Mouse (Mus musculus) erythroblast, adult 5-6 weeks (primary cell): ENCODE measurements around the gene Prdx2. TPM values are rescaled to one million over a fixed set of nuclear protein-coding genes. Genes with fewer than 3 reads are reported as not detected.

ENCODE experiments used
- ATAC-seq: replicated peaks from 2 replicates; pipeline ENCODE4 v1.8.0; 2016; ENCODE audit warnings: moderate number of reproducible peaks, mild to moderate bottlenecking, moderate TSS enrichment, inconsistent platforms; ENCODE audit not compliant: poor library complexity, low FRiP score, severe bottlenecking
- total RNA-seq, 2 experiments: library from RNA; stranded (forward) in 1 of 2; stranded (reverse) in 1 of 2; fragments of 150-400 nt in 1 of 2; fragments of 200-764, 138-1000 nt in 1 of 2; gene quantifications; 2 replicates each; pipeline versions ENCODE4 v1.2.3 to v1.2.4; 2015 to 2017; ENCODE audit warnings: low replicate concordance in 2 of 2

The Prdx2 gene
- total RNA-seq, 2 experiments from 2014 or later = 1,430 to 2,235 TPM

DNA sequence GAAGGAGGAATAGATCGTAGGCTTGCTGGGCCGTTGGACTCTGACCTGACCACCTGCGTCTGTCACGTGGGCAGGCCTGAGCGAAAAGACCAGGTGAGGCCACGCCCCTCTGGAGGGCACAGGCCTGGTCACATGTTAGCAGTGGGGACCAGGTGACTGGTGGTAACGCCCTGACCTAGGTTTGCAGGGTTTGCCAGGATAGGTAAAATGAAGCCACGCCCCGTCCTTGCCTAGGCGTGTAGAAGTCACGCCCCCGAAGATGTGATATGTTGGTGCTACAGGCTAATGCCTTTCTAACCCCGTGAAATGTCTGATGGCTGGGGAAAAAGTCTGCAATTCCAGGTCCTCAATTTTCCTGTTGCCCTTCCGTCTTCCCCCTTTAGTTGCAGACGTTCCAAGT, 21.4 kb downstream of the Prdx2 start:
- peak; percentile 44 for ATAC-seq

DNA sequence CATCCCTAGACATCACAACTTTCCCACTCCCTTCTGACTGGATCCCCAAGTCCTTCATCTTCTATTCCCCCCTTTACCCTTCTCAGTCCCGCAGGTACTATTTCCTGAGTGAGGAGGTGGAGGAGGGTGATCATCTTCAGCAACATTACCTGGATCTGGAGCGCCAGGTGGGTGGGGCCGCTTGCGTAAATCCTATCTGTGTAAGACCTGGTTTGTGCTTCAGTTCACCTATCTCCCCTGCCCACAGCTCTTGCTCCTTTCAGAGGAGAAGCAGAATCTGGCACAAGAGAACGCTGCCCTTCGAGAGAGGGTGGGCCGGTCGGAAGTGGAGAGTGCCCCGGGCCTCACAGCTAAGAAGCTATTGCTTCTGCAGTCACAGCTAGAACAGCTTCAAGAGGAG, 25.0 kb downstream of the Prdx2 start:
- ATAC-seq = no peak

DNA sequence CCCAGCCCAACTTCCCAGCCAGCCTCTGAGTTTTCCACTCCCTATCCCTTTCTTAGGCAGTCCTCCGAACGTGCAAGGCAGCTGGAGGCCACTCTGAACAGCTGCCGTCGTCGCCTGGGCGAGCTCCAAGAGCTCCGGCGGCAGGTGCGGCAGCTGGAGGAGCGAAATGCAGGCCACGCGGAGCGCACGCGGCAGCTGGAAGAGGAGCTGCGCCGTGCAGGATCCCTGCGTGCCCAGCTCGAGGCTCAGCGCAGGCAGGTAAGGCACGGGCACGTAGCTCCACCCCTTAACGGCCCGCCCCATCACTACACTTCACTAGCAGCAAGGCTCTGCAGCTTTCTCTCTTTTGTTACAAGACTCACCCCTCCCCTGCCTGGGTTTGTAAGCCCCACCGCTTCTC, 26.3 kb downstream of the Prdx2 start:
- ATAC-seq = no peak

DNA sequence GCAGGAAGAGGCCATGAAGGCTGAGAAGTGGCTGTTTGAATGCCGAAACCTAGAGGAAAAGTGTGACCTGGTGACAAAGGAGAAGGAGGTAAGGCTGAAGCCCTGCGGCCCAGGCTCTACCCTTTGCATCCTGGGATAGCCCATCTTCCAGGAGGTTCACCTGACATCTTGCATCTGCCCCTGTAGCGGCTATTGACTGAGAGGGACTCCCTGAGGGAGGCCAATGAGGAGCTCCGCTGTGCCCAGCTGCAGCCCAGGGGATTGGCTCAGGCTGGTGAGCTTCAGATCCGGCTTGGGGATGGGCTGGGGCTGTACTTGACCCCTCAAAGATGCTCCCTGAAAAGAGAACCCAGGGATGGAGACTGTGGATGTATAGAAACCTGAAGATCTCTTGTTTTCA, 27.6 kb downstream of the Prdx2 start:
- no peak for ATAC-seq

DNA sequence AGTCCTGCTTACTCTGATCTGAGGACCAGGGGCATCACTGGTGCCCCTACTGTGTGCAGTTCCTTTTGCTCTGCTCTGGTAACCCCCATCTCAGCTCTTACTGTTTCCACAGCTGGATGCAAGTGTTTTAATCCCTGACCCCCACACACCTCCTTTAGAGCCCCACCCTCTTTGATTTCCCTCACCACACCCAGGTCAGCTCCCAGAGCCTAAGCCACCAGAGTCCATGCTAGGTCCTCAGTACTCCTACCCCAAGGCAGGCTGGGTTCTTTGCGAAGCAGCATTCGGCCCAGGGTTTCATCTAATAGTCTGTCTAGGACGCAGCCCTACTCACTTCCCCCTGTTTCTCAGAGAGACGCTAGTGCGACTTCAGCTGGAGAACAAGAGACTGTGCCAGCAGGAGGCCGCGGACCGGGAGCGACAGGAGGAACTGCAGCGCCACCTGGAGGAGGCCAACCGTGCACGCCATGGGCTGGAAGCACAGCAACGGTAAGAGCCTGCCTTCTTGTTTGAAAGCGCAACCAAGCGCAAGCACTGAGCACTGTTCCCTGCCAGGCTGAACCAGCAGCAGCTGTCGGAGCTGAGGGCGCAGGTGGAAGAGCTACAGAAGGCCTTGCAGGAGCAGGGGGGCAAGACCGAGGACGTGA, 28.4 kb downstream of the Prdx2 start:
- peak; percentile 90 for ATAC-seq

DNA sequence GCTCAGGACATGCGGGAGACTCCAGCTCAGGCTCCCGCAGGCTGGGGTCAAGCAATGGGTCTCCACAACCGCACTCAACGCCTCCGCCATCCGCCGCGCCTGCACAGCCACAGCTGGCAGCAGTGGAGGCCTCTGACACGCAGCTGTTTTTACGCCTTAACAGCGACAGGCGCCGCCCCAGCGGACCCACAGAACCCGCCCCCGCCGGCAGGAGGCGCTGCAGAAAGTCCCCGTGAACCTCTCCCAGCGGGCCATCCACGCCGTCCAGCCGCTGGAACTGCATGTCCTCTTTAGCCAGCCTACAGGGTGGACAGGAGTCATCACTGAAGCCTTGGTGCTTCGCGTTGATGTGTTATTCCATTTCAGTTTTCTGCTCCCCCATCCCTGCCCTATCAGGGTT, 38.3 kb downstream of the Prdx2 start:
- ATAC-seq = peak; percentile 77

DNA sequence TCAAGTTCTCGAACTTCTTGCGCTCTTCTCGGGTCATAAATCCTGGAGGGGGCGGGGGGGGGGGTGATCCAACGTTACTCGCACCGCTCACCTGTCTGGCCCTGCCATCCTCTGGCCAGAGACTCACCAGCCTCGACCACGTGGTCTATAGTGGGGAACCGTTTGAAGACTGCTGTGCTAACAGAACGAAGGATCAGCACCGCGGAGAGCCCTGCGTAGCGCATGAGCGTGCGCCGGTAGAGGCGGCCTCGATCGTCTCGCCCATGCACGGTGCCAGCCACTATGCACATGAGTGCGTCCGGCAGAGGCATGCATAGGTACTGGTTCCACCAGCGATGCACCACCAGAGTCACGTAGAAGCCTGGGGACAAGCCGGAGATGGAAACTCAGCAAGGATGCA, 41.9 kb downstream of the Prdx2 start:
- no peak for ATAC-seq

DNA sequence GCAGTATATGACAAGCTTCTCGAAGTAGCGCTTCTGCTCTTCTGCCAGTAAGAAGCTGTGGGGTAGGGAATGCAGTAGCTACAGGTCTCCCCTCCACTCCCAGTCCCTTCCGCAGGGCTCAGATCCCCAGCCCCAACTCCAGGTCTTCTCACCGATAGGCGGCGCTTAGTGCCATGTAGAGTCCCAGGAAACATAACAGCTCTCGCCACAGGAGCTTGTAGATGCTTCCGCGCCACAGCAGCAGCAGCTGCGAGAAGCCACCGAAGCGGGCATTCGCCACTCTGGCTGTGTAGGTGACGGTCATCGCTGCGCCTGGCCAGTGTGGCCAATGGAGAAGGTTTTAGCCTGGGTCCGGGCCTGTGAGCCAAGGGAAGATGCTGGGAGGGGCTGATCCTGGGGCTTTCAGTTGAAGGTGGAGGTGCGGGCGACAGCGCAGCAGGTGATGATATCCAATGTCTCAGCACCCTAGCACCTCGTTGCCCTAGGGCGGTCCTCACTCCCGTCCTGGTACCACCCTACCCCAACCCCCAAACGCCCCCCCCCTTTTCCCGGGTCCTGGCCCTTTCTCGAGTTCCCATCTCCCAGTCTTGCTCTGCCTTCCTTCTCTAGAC, 43.9 kb downstream of the Prdx2 start:
- ATAC-seq = peak; percentile 70

DNA sequence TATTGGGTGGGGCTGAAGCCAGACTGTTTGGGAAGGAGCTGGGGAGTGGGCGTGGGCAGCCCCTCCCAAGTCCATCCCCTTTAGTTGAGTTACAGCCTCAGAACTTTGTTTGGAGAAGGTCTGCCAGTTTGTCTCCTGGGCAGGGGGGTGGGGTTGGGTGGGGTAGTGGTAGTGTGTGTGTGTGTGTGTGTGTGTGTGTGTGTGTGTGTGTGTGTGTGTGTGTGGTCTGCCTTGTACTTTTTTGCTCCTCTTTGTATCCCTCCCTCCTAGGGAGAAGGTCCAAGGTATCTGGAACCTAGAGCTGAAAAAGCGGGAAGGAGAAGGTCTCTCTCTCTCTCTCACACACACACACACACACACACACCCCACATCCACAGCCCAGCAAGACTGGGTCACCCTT, 45.0 kb downstream of the Prdx2 start, which contains the start of gene Best2:
TSS of gene Best2 (minus strand) at position 101 of the 400 bp plus-strand sequence.
- ATAC-seq = no peak

DNA sequence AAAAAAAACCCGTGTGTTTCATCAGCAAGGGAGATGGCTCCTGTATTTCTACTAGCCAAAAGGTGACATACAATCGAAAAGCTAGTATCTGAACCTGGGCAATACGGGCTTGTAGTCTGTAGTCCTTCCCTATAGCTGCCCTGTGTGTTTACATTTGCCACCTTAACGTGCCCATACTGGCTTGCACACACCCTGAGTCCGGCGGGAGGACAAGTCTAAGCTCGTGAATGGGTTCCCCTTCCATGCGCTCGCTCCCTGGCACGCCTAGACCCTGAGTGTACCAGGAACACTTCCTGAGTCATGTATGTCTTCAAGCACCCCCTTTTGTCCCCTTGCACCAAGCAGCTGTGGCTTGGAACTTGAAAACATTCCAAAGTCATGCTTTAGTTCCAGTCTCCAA, 47.3 kb downstream of the Prdx2 start:
- no peak for ATAC-seq

DNA sequence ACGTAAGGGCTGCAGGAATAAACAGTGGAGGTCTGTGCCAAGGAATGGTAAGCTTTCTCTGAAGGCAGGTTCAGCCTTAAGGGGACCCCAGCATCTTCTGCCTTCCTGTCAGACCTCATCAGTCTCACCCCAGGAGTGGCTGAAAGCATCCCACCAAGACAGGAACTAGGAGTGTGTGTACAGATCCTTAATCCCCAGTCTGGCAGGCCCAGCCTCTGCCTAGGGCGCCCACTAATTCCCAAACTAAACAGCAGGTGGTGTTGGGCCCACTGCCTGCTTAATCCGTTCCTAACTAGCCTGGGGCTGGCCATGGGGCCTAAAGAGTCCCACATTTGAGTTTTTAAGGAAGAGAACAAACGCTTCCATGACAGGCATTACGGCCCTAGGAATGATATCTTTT, 47.8 kb downstream of the Prdx2 start:
- no peak for ATAC-seq

DNA sequence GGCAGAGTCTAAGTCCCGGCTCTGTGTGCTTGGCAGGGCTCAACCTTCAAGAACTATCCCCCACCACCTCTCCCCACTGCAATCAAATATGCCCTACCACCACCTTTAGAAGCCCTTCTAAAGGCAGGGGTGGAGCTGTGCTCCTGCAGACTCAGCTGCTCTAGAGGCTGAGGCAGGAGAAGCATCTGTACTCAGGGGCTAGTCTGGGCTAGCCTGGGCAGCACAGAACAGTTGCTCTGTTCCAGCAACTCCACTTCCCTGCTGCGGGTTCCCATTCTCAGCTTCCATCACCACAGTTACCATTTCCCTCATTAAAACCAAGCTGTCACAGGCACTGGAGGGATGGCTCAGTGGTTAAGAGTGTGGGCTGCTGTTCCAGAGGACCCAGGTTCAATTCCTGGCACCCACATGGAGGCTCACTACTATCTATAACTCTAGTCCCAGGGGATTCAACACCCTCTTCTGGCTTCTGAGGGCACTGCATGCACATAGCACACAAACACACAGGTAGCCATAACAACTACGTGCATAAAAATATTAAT, 52.2 kb downstream of the Prdx2 start:
- no peak for ATAC-seq

DNA sequence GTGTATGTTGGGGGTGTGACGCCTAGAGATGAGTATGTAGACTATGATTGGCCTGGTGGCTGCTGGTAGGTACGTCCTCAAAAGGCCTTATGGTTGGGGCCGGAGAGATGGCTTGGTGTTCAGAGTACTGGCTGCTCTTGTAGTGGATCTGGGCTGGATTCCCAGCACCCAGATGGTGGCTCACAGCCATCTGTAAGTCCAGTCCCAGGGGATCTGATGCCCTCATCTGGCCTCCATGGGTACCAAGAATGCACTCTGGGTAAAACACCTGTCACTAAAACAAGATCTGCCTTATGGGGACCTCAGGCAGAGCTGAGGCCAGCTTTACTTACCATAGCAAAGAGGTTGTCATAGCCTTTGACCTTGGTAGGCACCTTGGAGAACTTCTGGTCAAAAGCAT, 54.5 kb downstream of the Prdx2 start:
- no peak for ATAC-seq

Other genes with a start within 250 kb of the Prdx2 start
- 7.9 and 18.1 TPM in 2 replicates for gene G430095P16Rik, start 246.6 kb upstream of the Prdx2 start, total RNA-seq (2015; ENCODE audit: low replicate concordance)
- gene G430095P16Rik, start 246.6 kb upstream of the Prdx2 start, total RNA-seq (2017; ENCODE audit: low replicate concordance) = 3.6 and 12.9 TPM in 2 replicates
- 19.0 and 24.5 TPM in 2 replicates for gene Nfix, start 169.2 kb upstream of the Prdx2 start, total RNA-seq (2015; ENCODE audit: low replicate concordance)
- gene Nfix, start 169.2 kb upstream of the Prdx2 start, total RNA-seq (2017; ENCODE audit: low replicate concordance) = 7.9 and 14.1 TPM in 2 replicates
- gene Dand5, start 146.8 kb upstream of the Prdx2 start, total RNA-seq (2015; ENCODE audit: low replicate concordance) = 2.3 TPM in 1 of 2 replicates, not detected in the other
- gene Dand5, start 146.8 kb upstream of the Prdx2 start, total RNA-seq (2017; ENCODE audit: low replicate concordance) = 2.3 and 3.9 TPM in 2 replicates
- gene Gadd45gip1, start 138.1 kb upstream of the Prdx2 start, total RNA-seq (2015; ENCODE audit: low replicate concordance) = 4.4 and 5.9 TPM in 2 replicates
- 7.4 and 7.7 TPM in 2 replicates for gene Gadd45gip1, start 138.1 kb upstream of the Prdx2 start, total RNA-seq (2017; ENCODE audit: low replicate concordance)
- gene Rad23a, start 128.9 kb upstream of the Prdx2 start, total RNA-seq (2015; ENCODE audit: low replicate concordance) = 379 and 406 TPM in 2 replicates
- gene Rad23a, start 128.9 kb upstream of the Prdx2 start, total RNA-seq (2017; ENCODE audit: low replicate concordance) = 572 and 669 TPM in 2 replicates
- 255 and 289 TPM in 2 replicates for gene Calr, start 122.7 kb upstream of the Prdx2 start, total RNA-seq (2015; ENCODE audit: low replicate concordance)
- gene Calr, start 122.7 kb upstream of the Prdx2 start, total RNA-seq (2017; ENCODE audit: low replicate concordance) = 800 and 908 TPM in 2 replicates
- gene Farsa, start 112.6 kb upstream of the Prdx2 start, total RNA-seq (2015; ENCODE audit: low replicate concordance) = 6.0 and 9.6 TPM in 2 replicates
- gene Farsa, start 112.6 kb upstream of the Prdx2 start, total RNA-seq (2017; ENCODE audit: low replicate concordance) = 25.0 and 28.8 TPM in 2 replicates
- 54.3 and 54.8 TPM in 2 replicates for gene Syce2, start 97.5 kb upstream of the Prdx2 start, total RNA-seq (2015; ENCODE audit: low replicate concordance)
- gene Syce2, start 97.5 kb upstream of the Prdx2 start, total RNA-seq (2017; ENCODE audit: low replicate concordance) = 10.6 and 24.4 TPM in 2 replicates
- 7.9 and 14.6 TPM in 2 replicates for gene Gcdh, start 75.7 kb upstream of the Prdx2 start, total RNA-seq (2015; ENCODE audit: low replicate concordance)
- 13.4 and 17.6 TPM in 2 replicates for gene Gcdh, start 75.7 kb upstream of the Prdx2 start, total RNA-seq (2017; ENCODE audit: low replicate concordance)
- gene Klf1, start 67.7 kb upstream of the Prdx2 start, total RNA-seq (2015; ENCODE audit: low replicate concordance) = 58.9 and 59.8 TPM in 2 replicates
- 85.0 and 116 TPM in 2 replicates for gene Klf1, start 67.7 kb upstream of the Prdx2 start, total RNA-seq (2017; ENCODE audit: low replicate concordance)
- gene Dnase2a, start 61.0 kb upstream of the Prdx2 start, total RNA-seq (2015; ENCODE audit: low replicate concordance) = 31.9 and 44.9 TPM in 2 replicates
- 85.2 and 99.8 TPM in 2 replicates for gene Dnase2a, start 61.0 kb upstream of the Prdx2 start, total RNA-seq (2017; ENCODE audit: low replicate concordance)
- gene Mast1, start 32.2 kb upstream of the Prdx2 start, total RNA-seq (2015; ENCODE audit: low replicate concordance) = not detected in 2 replicates
- gene Mast1, start 32.2 kb upstream of the Prdx2 start, total RNA-seq (2017; ENCODE audit: low replicate concordance) = 0.28 TPM in 1 of 2 replicates, not detected in the other
- not detected in 2 replicates for gene Rtbdn, start 22.6 kb upstream of the Prdx2 start, total RNA-seq (2015; ENCODE audit: low replicate concordance)
- not detected in 2 replicates for gene Rtbdn, start 22.6 kb upstream of the Prdx2 start, total RNA-seq (2017; ENCODE audit: low replicate concordance)
- not detected in 2 replicates for gene Gm49661, start 154 bp upstream of the Prdx2 start, total RNA-seq (2015; ENCODE audit: low replicate concordance)
- gene Gm49661, start 154 bp upstream of the Prdx2 start, total RNA-seq (2017; ENCODE audit: low replicate concordance) = not detected in 2 replicates
- gene Rnaseh2a, start 180 bp downstream of the Prdx2 start, total RNA-seq (2015; ENCODE audit: low replicate concordance) = 31.8 and 67.2 TPM in 2 replicates
- gene Rnaseh2a, start 180 bp downstream of the Prdx2 start, total RNA-seq (2017; ENCODE audit: low replicate concordance) = 37.4 and 37.9 TPM in 2 replicates
- 6.1 and 6.7 TPM in 2 replicates for gene Junb, start 9.1 kb downstream of the Prdx2 start, total RNA-seq (2015; ENCODE audit: low replicate concordance)
- 15.5 and 16.1 TPM in 2 replicates for gene Junb, start 9.1 kb downstream of the Prdx2 start, total RNA-seq (2017; ENCODE audit: low replicate concordance)
- gene Hook2, start 21.0 kb downstream of the Prdx2 start, total RNA-seq (2015; ENCODE audit: low replicate concordance) = 1.9 and 5.0 TPM in 2 replicates
- 1.6 and 6.1 TPM in 2 replicates for gene Hook2, start 21.0 kb downstream of the Prdx2 start, total RNA-seq (2017; ENCODE audit: low replicate concordance)
- gene Best2, start 44.9 kb downstream of the Prdx2 start, total RNA-seq (2015; ENCODE audit: low replicate concordance) = not detected in 2 replicates
- gene Best2, start 44.9 kb downstream of the Prdx2 start, total RNA-seq (2017; ENCODE audit: low replicate concordance) = not detected in 2 replicates
- gene Asna1, start 55.7 kb downstream of the Prdx2 start, total RNA-seq (2015; ENCODE audit: low replicate concordance) = 20.8 and 24.2 TPM in 2 replicates
- 13.5 and 26.3 TPM in 2 replicates for gene Asna1, start 55.7 kb downstream of the Prdx2 start, total RNA-seq (2017; ENCODE audit: low replicate concordance)
- 32.1 and 45.4 TPM in 2 replicates for gene Trir, start 57.2 kb downstream of the Prdx2 start, total RNA-seq (2015; ENCODE audit: low replicate concordance)
- 72.9 and 103 TPM in 2 replicates for gene Trir, start 57.2 kb downstream of the Prdx2 start, total RNA-seq (2017; ENCODE audit: low replicate concordance)
- gene Tnpo2, start 67.3 kb downstream of the Prdx2 start, total RNA-seq (2015; ENCODE audit: low replicate concordance) = 9.6 and 10.8 TPM in 2 replicates
- 11.2 and 14.6 TPM in 2 replicates for gene Tnpo2, start 67.3 kb downstream of the Prdx2 start, total RNA-seq (2017; ENCODE audit: low replicate concordance)
- gene Fbxw9, start 90.5 kb downstream of the Prdx2 start, total RNA-seq (2015; ENCODE audit: low replicate concordance) = 5.4 TPM in 1 of 2 replicates, not detected in the other
- gene Fbxw9, start 90.5 kb downstream of the Prdx2 start, total RNA-seq (2017; ENCODE audit: low replicate concordance) = 0.43 and 4.3 TPM in 2 replicates
- not detected in 2 replicates for gene Gm5741, start 98.4 kb downstream of the Prdx2 start, total RNA-seq (2015; ENCODE audit: low replicate concordance)
- gene Gm5741, start 98.4 kb downstream of the Prdx2 start, total RNA-seq (2017; ENCODE audit: low replicate concordance) = not detected in 2 replicates
- gene Dhps, start 102.2 kb downstream of the Prdx2 start, total RNA-seq (2015; ENCODE audit: low replicate concordance) = 12.3 and 16.1 TPM in 2 replicates
- 3.2 and 12.1 TPM in 2 replicates for gene Dhps, start 102.2 kb downstream of the Prdx2 start, total RNA-seq (2017; ENCODE audit: low replicate concordance)
- 26.1 and 31.3 TPM in 2 replicates for gene Wdr83os, start 111.2 kb downstream of the Prdx2 start, total RNA-seq (2015; ENCODE audit: low replicate concordance)
- gene Wdr83os, start 111.2 kb downstream of the Prdx2 start, total RNA-seq (2017; ENCODE audit: low replicate concordance) = 4.3 and 11.3 TPM in 2 replicates
- gene Wdr83, start 111.7 kb downstream of the Prdx2 start, total RNA-seq (2015; ENCODE audit: low replicate concordance) = 1.7 and 16.9 TPM in 2 replicates
- 4.9 and 6.3 TPM in 2 replicates for gene Wdr83, start 111.7 kb downstream of the Prdx2 start, total RNA-seq (2017; ENCODE audit: low replicate concordance)
- 27.5 and 32.8 TPM in 2 replicates for gene Man2b1, start 113.7 kb downstream of the Prdx2 start, total RNA-seq (2015; ENCODE audit: low replicate concordance)
- 17.8 and 18.6 TPM in 2 replicates for gene Man2b1, start 113.7 kb downstream of the Prdx2 start, total RNA-seq (2017; ENCODE audit: low replicate concordance)
- not detected in 2 replicates for gene Zfp791, start 153.5 kb downstream of the Prdx2 start, total RNA-seq (2015; ENCODE audit: low replicate concordance)
- not detected in 2 replicates for gene Zfp791, start 153.5 kb downstream of the Prdx2 start, total RNA-seq (2017; ENCODE audit: low replicate concordance)
- not detected in 2 replicates for gene Cks1brt, start 182.3 kb downstream of the Prdx2 start, total RNA-seq (2015; ENCODE audit: low replicate concordance)
- not detected in 2 replicates for gene Cks1brt, start 182.3 kb downstream of the Prdx2 start, total RNA-seq (2017; ENCODE audit: low replicate concordance)